Mouse (Mus musculus) liver, embryonic 15.5 days (tissue): ENCODE measurements around the gene Zfp235. TPM values are rescaled to one million over a fixed set of nuclear protein-coding genes. Genes with fewer than 3 reads are reported as not detected.

Source experiments
- ATAC-seq: fragments of 200-750 bp; cut with Nextera tagmentation; 2 replicates; pipeline ENCODE4 v1.8.0; 2017; ENCODE audit warnings: moderate number of reproducible peaks, mild to moderate bottlenecking, moderate library complexity; ENCODE audit not compliant: insufficient read depth
- H3K27ac ChIP-seq: fragments of 300-500 bp; sonication (generic); replicated peaks from 2 replicates; pipeline ENCODE4 v1.5.1; 2015; ENCODE audit warnings: mild to moderate bottlenecking, inconsistent platforms
- H3K27me3 ChIP-seq: fragments of 300-500 bp; sonication (generic); 2 replicates; pipeline ENCODE4 v1.6.1; 2015; ENCODE audit warnings: mild to moderate bottlenecking, inconsistent platforms
- H3K36me3 ChIP-seq: fragments of 300-500 bp; sonication (generic); replicated peaks from 2 replicates; pipeline ENCODE4 v1.6.1; 2015; ENCODE audit warnings: moderate library complexity, mild to moderate bottlenecking, inconsistent platforms
- H3K4me1 ChIP-seq: fragments of 300-500 bp; sonication (generic); replicated peaks from 2 replicates; pipeline ENCODE4 v1.6.1; 2015; ENCODE audit warnings: inconsistent platforms
- H3K4me2 ChIP-seq: fragments of 300-500 bp; sonication (generic); 2 replicates; pipeline ENCODE4 v1.6.1; 2015; ENCODE audit warnings: moderate library complexity, mild to moderate bottlenecking, inconsistent platforms
- H3K4me3 ChIP-seq: fragments of 300-500 bp; sonication (generic); replicated peaks from 2 replicates; pipeline ENCODE4 v1.5.1; 2015; ENCODE audit warnings: mild to moderate bottlenecking, inconsistent platforms
- H3K9ac ChIP-seq: fragments of 300-500 bp; sonication (generic); 2 replicates; pipeline ENCODE4 v1.6.1; 2015; ENCODE audit warnings: moderate library complexity, mild to moderate bottlenecking, inconsistent platforms
- H3K9me3 ChIP-seq: fragments of 300-500 bp; sonication (generic); replicated peaks from 2 replicates; pipeline ENCODE4 v1.6.1; 2016; ENCODE audit warnings: inconsistent platforms
- WGBS: fragments of 180-500 bp; shearing (Covaris S2); methylation state at CpG from one replicate; pipeline ENCODE4 v1.1.7; 2015; ENCODE audit warnings: mixed read lengths; ENCODE audit not compliant: insufficient replicate concordance; 5-methylcytosine and 5-hydroxymethylcytosine counted together
- polyA plus RNA-seq: library from polyadenylated mRNA; unstranded; fragments of >200 nt; fragmentation: Nextera tagmentation; extraction: Ambion mirVana; gene quantifications from 2 replicates; pipeline ENCODE4 v1.2.1, GENCODE M21; 2015

Zfp235 gene
- polyA plus RNA-seq, 1 experiment from 2014 or later, result 3.3 TPM

GRCm38 (mm10) chr7:24133425-24133995, 459 bp upstream of the Zfp235 start:
- H3K4me2 ChIP-seq, result peak overlapping the region; percentile 76
- ATAC-seq, result peak; percentile 27; the same call in 1 of the 2 replicates

GRCm38 (mm10) chr7:24142566-24142965, 8.6 kb downstream of the Zfp235 start:
- WGBS, result 29% methylated on average over 6 of the region's 6 CpGs
- Histone ChIP-seq H3K4me1 (no peaks in the 10 kb centered on the region), H3K4me2 (no peak overlapping the region), H3K9ac (no peak overlapping the region), H3K9me3 (no peaks in the 10 kb centered on the region), H3K27ac (no peak overlapping the region), H3K4me3 (no peak overlapping the region), H3K27me3 (no peaks in the 10 kb centered on the region), H3K36me3 (peaks cover 28% of the 10 kb centered on the region)
- ATAC-seq, result no peak

More at GRCm38 (mm10) chr7:24133425-24133995, 459 bp upstream of the Zfp235 start:
- H3K9ac ChIP-seq, result peak overlapping the region; percentile 70
- H3K4me3 ChIP-seq, result peak overlapping the region; percentile 71
- H3K9me3 ChIP-seq, result no peaks in the 10 kb centered on the region
- WGBS, result 16% methylated on average over 6 of the region's 6 CpGs
- H3K27me3 ChIP-seq, result no peaks in the 10 kb centered on the region
- peaks cover 23% of the 10 kb centered on the region for H3K36me3 ChIP-seq
- H3K4me1 ChIP-seq, result peaks cover 16% of the 10 kb centered on the region
- H3K27ac ChIP-seq, result no peak overlapping the region

- H3K4me2 ChIP-seq, result no peak overlapping the region
- no peaks in the 10 kb centered on the region for H3K4me1 ChIP-seq
- no peak overlapping the region for H3K9ac ChIP-seq
- 13% methylated on average over 1 of the region's 1 CpGs for WGBS
- no peaks in the 10 kb centered on the region for H3K27me3 ChIP-seq
- H3K27ac ChIP-seq, result no peak overlapping the region
- no peak for ATAC-seq
- H3K36me3 ChIP-seq, result no peaks in the 10 kb centered on the region
- H3K9me3 ChIP-seq, result no peaks in the 10 kb centered on the region
- H3K4me3 ChIP-seq, result no peak overlapping the region
Measured at GRCm38 (mm10) chr7:24153272-24153671, 19.3 kb downstream of the Zfp235 start.

- WGBS, result 40% methylated on average over 4 of the region's 4 CpGs
- no peak for ATAC-seq
Measured at GRCm38 (mm10) chr7:24172191-24172590, 38.2 kb downstream of the Zfp235 start.

GRCm38 (mm10) chr7:24174618-24175336, 40.8 kb downstream of the Zfp235 start, which contains the start of gene Zfp114:
Zfp114 (plus strand) TSS chr7:24175060.
- WGBS, result 12% methylated on average over 23 of the region's 23 CpGs
- Histone ChIP-seq H3K9me3 (no peaks in the 10 kb centered on the region), H3K9ac (no peak within 1 kb of the TSS), H3K4me2 (peak within 1 kb of the TSS; percentile 62), H3K27ac (no peak within 1 kb of the TSS), H3K36me3 (no peaks in the 10 kb centered on the region), H3K4me3 (peak within 1 kb of the TSS; percentile 54), H3K4me1 (0 out of 2 replicates have a peak, but pooled peaks cover 2% of the 10 kb centered on the region), H3K27me3 (no peaks in the 10 kb centered on the region)
- ATAC-seq, result no peak; the same call in 1 of the 2 replicates

More at GRCm38 (mm10) chr7:24172191-24172590, 38.2 kb downstream of the Zfp235 start:
- H3K27me3 ChIP-seq, result no peaks in the 10 kb centered on the region
- H3K9me3 ChIP-seq, result no peaks in the 10 kb centered on the region
- H3K4me1 ChIP-seq, result 0 out of 2 replicates have a peak, but pooled peaks cover 2% of the 10 kb centered on the region
- H3K9ac ChIP-seq, result no peak overlapping the region
- no peak overlapping the region for H3K4me2 ChIP-seq
- no peak overlapping the region for H3K27ac ChIP-seq
- H3K36me3 ChIP-seq, result no peaks in the 10 kb centered on the region
- H3K4me3 ChIP-seq, result no peak overlapping the region

GRCm38 (mm10) chr7:24175337-24175711, 41.4 kb downstream of the Zfp235 start:
- no peak overlapping the region for H3K9ac ChIP-seq
- no peaks in the 10 kb centered on the region for H3K9me3 ChIP-seq
- 37% methylated on average over 6 of the region's 6 CpGs for WGBS
- H3K27ac ChIP-seq, result no peak overlapping the region
- 0 out of 2 replicates have a peak, but pooled peaks cover 2% of the 10 kb centered on the region for H3K4me1 ChIP-seq
- no peaks in the 10 kb centered on the region for H3K36me3 ChIP-seq
- peak overlapping the region; percentile 54 for H3K4me3 ChIP-seq
- no peak for ATAC-seq
- H3K4me2 ChIP-seq, result peak overlapping the region; percentile 62
- H3K27me3 ChIP-seq, result no peaks in the 10 kb centered on the region

GRCm38 (mm10) chr7:24187611-24188010, 53.6 kb downstream of the Zfp235 start:
- Histone ChIP-seq H3K27ac (no peak overlapping the region), H3K9me3 (no peaks in the 10 kb centered on the region), H3K4me3 (no peak overlapping the region), H3K27me3 (no peaks in the 10 kb centered on the region), H3K4me2 (no peak overlapping the region), H3K9ac (no peak overlapping the region), H3K4me1 (no peaks in the 10 kb centered on the region), H3K36me3 (no peaks in the 10 kb centered on the region)
- ATAC-seq, result no peak
- 26% methylated on average over 1 of the region's 1 CpGs for WGBS

GRCm38 (mm10) chr7:24188901-24189570, 55.1 kb downstream of the Zfp235 start:
- Histone ChIP-seq H3K9me3 (no peaks in the 10 kb centered on the region), H3K27me3 (no peaks in the 10 kb centered on the region), H3K4me1 (no peaks in the 10 kb centered on the region), H3K4me3 (no peak overlapping the region), H3K4me2 (no peak overlapping the region), H3K27ac (no peak overlapping the region), H3K9ac (no peak overlapping the region), H3K36me3 (no peaks in the 10 kb centered on the region)
- 37% methylated on average over 4 of the region's 4 CpGs for WGBS
- ATAC-seq, result no peak

GRCm38 (mm10) chr7:24189571-24189944, 55.6 kb downstream of the Zfp235 start:
- 3% methylated on average over 5 of the region's 5 CpGs for whole genome bisulfite sequencing
- Histone ChIP-seq H3K4me3 (no peak overlapping the region), H3K4me2 (no peak overlapping the region), H3K9ac (no peak overlapping the region), H3K27me3 (no peaks in the 10 kb centered on the region), H3K36me3 (0 out of 2 replicates have a peak, but pooled peaks cover 2% of the 10 kb centered on the region), H3K9me3 (no peaks in the 10 kb centered on the region), H3K27ac (no peak overlapping the region), H3K4me1 (no peaks in the 10 kb centered on the region)
- ATAC-seq, result no peak

- H3K36me3 ChIP-seq, result 0 out of 2 replicates have a peak, but pooled peaks cover 3% of the 10 kb centered on the region
- no peaks in the 10 kb centered on the region for H3K4me1 ChIP-seq
- no peak overlapping the region for H3K4me2 ChIP-seq
- no peaks in the 10 kb centered on the region for H3K27me3 ChIP-seq
- 45% methylated on average over 2 of the region's 2 CpGs for WGBS
- H3K9me3 ChIP-seq, result no peaks in the 10 kb centered on the region
- no peak overlapping the region for H3K9ac ChIP-seq
- ATAC-seq, result no peak
- no peak overlapping the region for H3K4me3 ChIP-seq
- no peak overlapping the region for H3K27ac ChIP-seq
Measured at GRCm38 (mm10) chr7:24191361-24191760, 57.4 kb downstream of the Zfp235 start.
